Mouse (Mus musculus): ENCODE results near the gene Slc2a3.
"Not testable (repeated sequence)": the region's sequence is repeated elsewhere in the genome, so short reads cannot be mapped to it uniquely, and the experiment has no call there.

The Slc2a3 gene

GRCm38 (mm10) chr6:122707036-122707800 lies 94.2 kb downstream of the Slc2a3 start, which contains the start of gene Nanog:
Gene Nanog (plus strand): TSS chr6:122707489.
- DNase-seq, result no peak

DNA sequence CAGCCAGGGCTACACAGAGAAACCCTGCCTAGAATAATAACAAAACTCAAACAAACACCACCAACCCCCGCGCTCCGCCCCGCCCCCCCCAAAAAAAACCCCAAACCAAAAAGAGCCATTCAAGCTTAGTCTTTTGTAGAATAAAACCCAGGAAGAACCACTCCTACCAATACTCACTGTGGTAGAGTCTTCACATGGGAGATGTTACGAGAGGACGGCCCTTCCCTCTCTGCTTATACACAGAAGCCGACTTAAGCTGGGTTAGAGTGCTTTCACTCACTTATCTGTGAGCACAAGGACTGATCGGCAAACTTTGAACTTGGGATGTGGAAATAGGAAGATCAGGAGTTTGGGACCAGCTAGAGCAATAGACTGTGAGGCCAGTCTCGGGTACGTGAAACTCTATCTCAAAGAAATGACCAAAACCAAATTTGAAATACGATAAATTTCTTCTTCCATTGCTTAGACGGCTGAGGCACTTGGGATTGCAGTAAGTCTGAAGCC lies 95.1 kb downstream of the Slc2a3 start:
- no peak for DNase-seq

GRCm38 (mm10) chr6:122703706-122704105 lies 97.7 kb downstream of the Slc2a3 start:
- DNase-seq, result no peak

GRCm38 (mm10) chr6:122703251-122703650 lies 98.2 kb downstream of the Slc2a3 start:
- no peak for DNase-seq

DNA sequence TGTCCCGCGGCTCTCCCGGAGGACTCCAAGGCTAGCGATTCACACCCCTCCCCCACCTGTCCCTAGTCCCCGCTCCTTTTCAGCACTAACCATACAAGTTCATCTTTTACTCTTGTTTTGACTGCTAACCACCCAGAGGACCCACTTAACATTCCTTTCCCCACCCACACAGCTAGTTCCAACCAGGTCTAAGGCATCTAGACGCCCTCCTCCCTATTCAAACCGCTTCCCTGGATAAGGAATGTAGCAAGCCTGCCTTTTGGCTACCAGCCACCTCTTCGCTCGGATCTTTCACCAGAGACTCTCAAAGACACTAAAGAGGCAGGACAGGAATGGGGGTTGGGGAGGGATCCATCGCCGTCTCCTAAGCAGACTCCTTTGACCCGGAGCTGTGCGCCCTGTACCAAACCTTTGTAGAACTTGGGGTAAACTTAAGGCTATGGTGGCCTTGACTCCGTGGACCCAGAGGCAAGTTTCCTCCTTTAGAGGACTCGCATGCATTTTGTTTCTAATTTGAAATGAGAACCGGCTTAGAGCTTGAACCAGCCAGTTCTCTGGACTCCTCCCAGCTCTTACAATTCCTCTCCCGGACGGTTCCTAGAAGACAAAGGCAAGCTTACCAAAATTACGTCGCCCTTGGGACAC lies 98.8 kb downstream of the Slc2a3 start:
- peak; percentile 65 to 82 for DNase-seq

GRCm38 (mm10) chr6:122701816-122702215 lies 99.6 kb downstream of the Slc2a3 start:
- no peak for DNase-seq

- not testable (repeated sequence) for DNase-seq
Observed at GRCm38 (mm10) chr6:122699628-122700027, 101.8 kb downstream of the Slc2a3 start.

DNA sequence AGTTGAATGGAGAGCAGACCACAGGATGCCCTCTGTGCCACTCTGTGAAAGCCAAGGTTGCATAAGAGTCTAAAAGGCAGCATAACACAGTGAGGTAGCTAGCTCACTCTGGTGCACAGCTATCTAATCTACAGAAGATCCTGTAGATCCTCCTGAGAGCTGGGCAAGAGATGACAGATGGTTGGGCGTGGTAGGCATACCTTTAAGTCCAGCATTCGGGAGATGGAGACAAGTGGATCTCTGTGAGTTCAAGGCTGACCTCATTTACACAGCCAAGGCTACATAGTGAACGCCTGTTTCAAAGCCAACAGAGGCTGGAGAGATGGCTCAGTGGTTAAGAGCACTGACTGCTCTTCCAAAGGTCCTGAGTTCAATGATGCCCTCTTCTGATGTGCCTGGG lies 106.0 kb downstream of the Slc2a3 start:
- DNase-seq, result no peak

- DNase-seq, result no peak
Observed at GRCm38 (mm10) chr6:122690082-122690481, 111.4 kb downstream of the Slc2a3 start.

DNA sequence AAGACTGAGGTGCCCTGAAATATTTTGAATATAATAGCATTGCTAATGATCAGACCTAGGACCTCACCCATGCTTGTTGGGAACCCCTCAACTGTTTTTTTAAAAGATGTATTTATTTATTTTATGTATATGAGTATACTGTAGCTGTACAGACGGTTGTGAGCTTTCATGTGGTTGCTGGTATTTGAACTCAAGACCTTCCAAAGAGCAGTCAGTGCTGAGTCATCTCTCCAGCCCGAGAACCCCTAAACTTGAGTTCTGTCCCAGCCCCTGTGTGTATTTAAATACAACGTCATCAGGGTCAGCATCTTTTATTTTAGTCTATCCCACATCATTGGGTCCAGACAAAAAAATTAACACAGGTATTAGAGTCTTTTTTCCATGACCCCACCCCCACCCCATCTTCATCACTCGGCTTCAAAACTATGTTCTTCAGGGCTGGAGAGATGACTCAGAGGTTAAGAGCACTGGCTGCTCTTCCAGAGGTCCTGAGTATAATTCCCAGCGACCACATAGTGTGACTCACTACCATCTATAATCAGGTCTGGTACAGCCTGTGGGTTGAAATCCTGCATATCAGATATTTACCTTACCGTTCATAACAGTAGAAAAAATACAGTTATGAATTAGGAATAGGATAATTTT lies 111.9 kb downstream of the Slc2a3 start:
- no peak for DNase-seq

DNA sequence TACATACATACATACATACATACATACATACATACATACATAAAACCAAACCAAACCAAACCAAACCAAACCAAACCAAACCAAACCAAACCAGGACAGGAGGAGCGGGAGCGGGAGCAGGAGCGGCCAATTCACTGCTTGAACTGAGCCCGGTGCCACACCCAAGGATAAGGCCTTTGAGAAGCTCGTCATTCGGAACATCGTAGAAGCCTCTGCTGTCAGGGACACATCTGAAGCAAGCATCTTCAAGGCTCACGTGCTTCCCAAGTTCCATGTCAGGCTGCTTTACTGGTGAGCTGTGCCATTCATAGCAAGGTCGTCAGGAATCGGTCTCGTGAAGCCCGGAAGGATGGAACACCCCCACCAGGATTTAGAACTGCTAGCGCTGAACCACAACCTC lies 114.7 kb downstream of the Slc2a3 start:
- no peak for DNase-seq

- no peak for DNase-seq
Observed at GRCm38 (mm10) chr6:122682646-122683045, 118.8 kb downstream of the Slc2a3 start.
